Mouse (Mus musculus): ENCODE data around the gene Frmd4a.

DNA sequence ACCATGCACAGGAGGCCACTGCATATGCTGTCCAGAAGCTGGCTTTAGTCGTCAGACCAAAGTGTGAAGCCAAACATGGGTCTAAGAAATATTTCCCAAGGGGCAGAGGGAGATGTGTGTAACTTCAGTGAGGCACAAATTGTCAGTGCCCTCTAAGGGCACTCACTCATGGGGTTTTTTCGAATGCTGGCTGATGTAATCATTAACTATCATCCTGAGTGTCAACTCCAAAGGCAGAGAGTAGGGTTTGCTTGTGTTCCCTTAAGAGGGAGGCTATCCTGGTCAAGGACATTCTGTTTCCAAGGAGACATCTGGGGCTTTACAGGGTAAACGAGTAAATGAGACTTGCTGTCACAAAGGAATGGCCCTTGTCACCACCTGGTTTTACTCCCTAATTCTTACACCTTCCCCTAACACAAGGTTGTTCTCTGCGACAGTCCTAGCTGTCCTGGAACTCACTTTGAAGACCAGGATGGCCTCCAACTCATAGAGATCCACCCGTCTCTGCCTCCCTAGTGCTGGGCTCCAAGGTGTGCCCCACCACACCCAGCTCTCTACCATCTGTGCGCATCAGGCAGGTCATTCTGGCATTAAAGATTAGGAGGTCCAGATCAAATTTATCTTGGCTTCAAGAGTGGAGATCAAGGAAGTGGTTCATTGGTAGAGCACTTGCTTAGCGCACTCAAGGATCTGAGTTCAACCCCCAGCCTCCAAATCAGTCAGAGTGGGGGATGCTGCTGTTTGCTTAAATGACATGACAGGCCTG lies 555.2 kb downstream of the Frmd4a start:
- TF ChIP-seq CTCF (IDR thresholded peaks at IDR 0.05; ENCODE audit: low read depth, low read length) = no peak
- no peak for TF ChIP-seq GATA1 (IDR thresholded peaks at IDR 0.05; ENCODE audit: borderline replicate concordance, low read length)
- TF ChIP-seq GATA2 (IDR thresholded peaks at IDR 0.05; ENCODE audit: borderline replicate concordance, low read depth, low read length) = no peak
- TF ChIP-seq TAL1 (conservative IDR thresholded peaks at IDR 0.05; ENCODE audit: low read depth, low read length) = no peak; the same call in 1 of the 2 replicates

All from G1E (cell line).